Mouse (Mus musculus) kidney, embryonic 16.5 days (tissue): Measurements from ENCODE around the gene Sec24b. TPM values are rescaled to one million over a fixed set of nuclear protein-coding genes. Genes with fewer than 3 reads are reported as not detected.

Experiments
- ATAC-seq: fragments of 200-750 bp; cut with Nextera tagmentation; 2 replicates; pipeline ENCODE4 v1.8.0; 2017; ENCODE audit warnings: moderate TSS enrichment; ENCODE audit not compliant: low FRiP score, low TSS enrichment
- H3K27ac ChIP-seq: fragments of 300-500 bp; sonication (generic); 2 replicates; pipeline ENCODE4 v1.5.1; 2014; ENCODE audit warnings: low read length
- H3K27me3 ChIP-seq: fragments of 300-500 bp; sonication (generic); 2 replicates; pipeline ENCODE4 v1.6.1; 2014; ENCODE audit warnings: low read length, control low read depth, mixed read lengths; ENCODE audit not compliant: insufficient read depth
- H3K36me3 ChIP-seq: fragments of 300-500 bp; sonication (generic); 2 replicates; pipeline ENCODE4 v1.6.1; 2014; ENCODE audit warnings: low read length, control low read depth, mixed read lengths; ENCODE audit not compliant: insufficient read depth
- H3K4me1 ChIP-seq: fragments of 300-500 bp; sonication (generic); 2 replicates; pipeline ENCODE4 v1.6.1; 2014; ENCODE audit warnings: low read length, control low read depth, mixed read lengths; ENCODE audit not compliant: insufficient read depth
- H3K4me2 ChIP-seq: fragments of 300-500 bp; sonication (generic); replicated peaks from 2 replicates; pipeline ENCODE4 v1.6.1; 2014; ENCODE audit warnings: low read depth, low read length
- H3K4me3 ChIP-seq: fragments of 300-500 bp; sonication (generic); 2 replicates; pipeline ENCODE4 v1.5.1; 2014; ENCODE audit warnings: mild to moderate bottlenecking, low read length
- H3K9ac ChIP-seq: fragments of 300-500 bp; sonication (generic); replicated peaks from 2 replicates; pipeline ENCODE4 v1.6.1; 2014; ENCODE audit warnings: low read length
- H3K9me3 ChIP-seq: fragments of 300-500 bp; sonication (generic); 2 replicates; pipeline ENCODE4 v1.6.1; 2016; ENCODE audit warnings: low read length, control low read depth
- WGBS: fragments of 180-500 bp; shearing (Covaris S2); extraction: QIAGEN DNeasy Blood & Tissue Kit; methylation state at CpG from one replicate; pipeline ENCODE4 v1.1.7; 2014; 5-methylcytosine and 5-hydroxymethylcytosine counted together
- polyA plus RNA-seq: library from polyadenylated mRNA; unstranded; fragments of >200 nt; fragmentation: Nextera tagmentation; extraction: Ambion mirVana; gene quantifications from 2 replicates; pipeline ENCODE4 v1.2.1, GENCODE M21; 2015

Sec24b gene
- polyA plus RNA-seq, 1 experiment from 2014 or later = 35.3 TPM

- no peaks in the 10 kb centered on the region for H3K4me1 ChIP-seq
- WGBS = 61% methylated on average over 7 of the region's 7 CpGs
- no peak overlapping the region for H3K4me2 ChIP-seq
- no peak for ATAC-seq
- no peak overlapping the region for H3K9ac ChIP-seq
- H3K27me3 ChIP-seq = no peaks in the 10 kb centered on the region
- H3K4me3 ChIP-seq = no peak overlapping the region
- H3K27ac ChIP-seq = no peak overlapping the region
- H3K9me3 ChIP-seq = no peaks in the 10 kb centered on the region
- no peaks in the 10 kb centered on the region for H3K36me3 ChIP-seq
These were observed 122.3 kb downstream of the Sec24b start for GRCm38 (mm10) chr3:129939058-129939457.

GRCm38 (mm10) chr3:129937848-129938247 lies 123.5 kb downstream of the Sec24b start:
- Histone ChIP-seq H3K9ac (no peak overlapping the region), H3K4me1 (no peaks in the 10 kb centered on the region), H3K4me2 (no peak overlapping the region), H3K9me3 (no peaks in the 10 kb centered on the region), H3K36me3 (no peaks in the 10 kb centered on the region), H3K4me3 (no peak overlapping the region), H3K27ac (no peak overlapping the region), H3K27me3 (no peaks in the 10 kb centered on the region)
- WGBS = 22% methylated on average over 3 of the region's 3 CpGs
- no peak for ATAC-seq

GRCm38 (mm10) chr3:129936561-129936960 lies 124.8 kb downstream of the Sec24b start:
- no peak overlapping the region for H3K4me2 ChIP-seq
- H3K4me3 ChIP-seq = no peak overlapping the region
- H3K27me3 ChIP-seq = no peaks in the 10 kb centered on the region
- no peak overlapping the region for H3K27ac ChIP-seq
- H3K36me3 ChIP-seq = no peaks in the 10 kb centered on the region
- no peak for ATAC-seq
- WGBS = 43% methylated on average over 9 of the region's 9 CpGs
- H3K9me3 ChIP-seq = no peaks in the 10 kb centered on the region
- no peaks in the 10 kb centered on the region for H3K4me1 ChIP-seq
- no peak overlapping the region for H3K9ac ChIP-seq

Other genes with a start within 250 kb of the Sec24b start
- gene Rrh, start 239.0 kb downstream of the Sec24b start, polyA plus RNA-seq = not detected in 2 replicates
- 69.2 and 79.2 TPM in 2 replicates for gene Gar1, start 230.2 kb downstream of the Sec24b start, polyA plus RNA-seq
- gene Cfi, start 225.7 kb downstream of the Sec24b start, polyA plus RNA-seq = 18.0 and 24.6 TPM in 2 replicates
- gene Pla2g12a, start 182.9 kb downstream of the Sec24b start, polyA plus RNA-seq = 43.0 and 47.5 TPM in 2 replicates
- gene Casp6, start 160.1 kb downstream of the Sec24b start, polyA plus RNA-seq = 78.9 and 83.6 TPM in 2 replicates
- gene Mcub, start 91.3 kb downstream of the Sec24b start, polyA plus RNA-seq = 2.1 and 2.8 TPM in 2 replicates
- 4.2 and 4.9 TPM in 2 replicates for gene Col25a1, start 69.9 kb upstream of the Sec24b start, polyA plus RNA-seq